Mouse (Mus musculus): ENCODE measurements at regions not wholly inside any gene's neighbourhood (a gene's known extent, or its start where the extent isn't known, plus 50 kb on each side); places are given as distances from the start of the nearest gene placed in this dataset.

DNA sequence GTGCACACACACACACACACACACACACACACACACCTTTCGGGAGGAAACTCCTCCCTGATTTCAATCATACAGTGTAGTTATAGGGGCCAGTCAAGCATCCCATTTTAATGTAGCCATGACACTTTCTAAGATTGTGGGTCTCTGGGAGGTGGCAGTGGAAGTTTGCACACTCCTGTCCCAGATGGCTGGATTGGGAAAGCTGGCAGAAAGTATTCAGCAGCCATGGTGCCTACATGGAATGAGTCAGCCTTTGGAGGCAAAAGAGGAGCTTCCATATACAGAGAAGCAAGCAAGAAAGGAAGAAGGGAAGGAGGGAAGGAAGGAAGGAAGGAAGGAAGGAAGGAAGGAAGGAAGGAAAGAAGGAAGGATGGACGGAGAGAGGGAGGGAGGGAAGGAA, 117.4 kb upstream of the Zfp706 start:
- H3K36me3 ChIP-seq (ENCODE audit: control insufficient read depth, insufficient read depth, low read length), result no peaks in the 10 kb centered on the region
- H3K9me3 ChIP-seq (ENCODE audit: control insufficient read depth, low read depth, low read length), result 0 out of 2 replicates have a peak, but pooled peaks cover 1% of the 10 kb centered on the region
- WGBS, result 81% methylated on average over 2 of the region's 2 CpGs
- no peaks in the 10 kb centered on the region for H3K27me3 ChIP-seq (ENCODE audit: control insufficient read depth, insufficient read depth, low read length)
- no peak for ATAC-seq (ENCODE audit: insufficient number of reproducible peaks, insufficient read depth, low FRiP score, low read depth)
- no peaks in the 10 kb centered on the region for H3K4me1 ChIP-seq (ENCODE audit: control insufficient read depth, insufficient read depth, low read length)
- H3K9ac ChIP-seq (replicated peaks; ENCODE audit: low read depth, low read length), result no peak overlapping the region
- H3K4me3 ChIP-seq (ENCODE audit: low read depth, low read length), result no peak overlapping the region
- H3K27ac ChIP-seq (ENCODE audit: low read length), result no peak overlapping the region
- H3K4me2 ChIP-seq (replicated peaks; ENCODE audit: low read depth, low read length), result no peak overlapping the region

GRCm38 (mm10) chr15:37124299-37124698, 116.7 kb upstream of the Zfp706 start:
- Histone ChIP-seq H3K4me3 (ENCODE audit: low read depth, low read length) (no peak overlapping the region), H3K27ac (ENCODE audit: low read length) (no peak overlapping the region), H3K4me2 (replicated peaks; ENCODE audit: low read depth, low read length) (no peak overlapping the region), H3K27me3 (ENCODE audit: control insufficient read depth, insufficient read depth, low read length) (no peaks in the 10 kb centered on the region), H3K9me3 (ENCODE audit: control insufficient read depth, low read depth, low read length) (no peaks in the 10 kb centered on the region), H3K4me1 (ENCODE audit: control insufficient read depth, insufficient read depth, low read length) (no peaks in the 10 kb centered on the region), H3K9ac (replicated peaks; ENCODE audit: low read depth, low read length) (no peak overlapping the region), H3K36me3 (ENCODE audit: control insufficient read depth, insufficient read depth, low read length) (no peaks in the 10 kb centered on the region)
- WGBS, result 73% methylated on average over 7 of the region's 7 CpGs
- ATAC-seq (ENCODE audit: insufficient number of reproducible peaks, insufficient read depth, low FRiP score, low read depth), result no peak

- Histone ChIP-seq H3K9me3 (ENCODE audit: control insufficient read depth, low read depth, low read length) (no peaks in the 10 kb centered on the region), H3K9ac (replicated peaks; ENCODE audit: low read depth, low read length) (no peak overlapping the region), H3K27ac (ENCODE audit: low read length) (no peak overlapping the region), H3K4me3 (ENCODE audit: low read depth, low read length) (no peak overlapping the region), H3K4me1 (ENCODE audit: control insufficient read depth, insufficient read depth, low read length) (no peaks in the 10 kb centered on the region), H3K27me3 (ENCODE audit: control insufficient read depth, insufficient read depth, low read length) (no peaks in the 10 kb centered on the region), H3K36me3 (ENCODE audit: control insufficient read depth, insufficient read depth, low read length) (no peaks in the 10 kb centered on the region), H3K4me2 (replicated peaks; ENCODE audit: low read depth, low read length) (no peak overlapping the region)
- 24% methylated on average over 6 of the region's 6 CpGs for WGBS
- ATAC-seq (ENCODE audit: insufficient number of reproducible peaks, insufficient read depth, low FRiP score, low read depth), result peak; percentile 37; the same call in 1 of the 2 replicates
Observed at GRCm38 (mm10) chr15:37120381-37120780, 112.8 kb upstream of the Zfp706 start.

DNA sequence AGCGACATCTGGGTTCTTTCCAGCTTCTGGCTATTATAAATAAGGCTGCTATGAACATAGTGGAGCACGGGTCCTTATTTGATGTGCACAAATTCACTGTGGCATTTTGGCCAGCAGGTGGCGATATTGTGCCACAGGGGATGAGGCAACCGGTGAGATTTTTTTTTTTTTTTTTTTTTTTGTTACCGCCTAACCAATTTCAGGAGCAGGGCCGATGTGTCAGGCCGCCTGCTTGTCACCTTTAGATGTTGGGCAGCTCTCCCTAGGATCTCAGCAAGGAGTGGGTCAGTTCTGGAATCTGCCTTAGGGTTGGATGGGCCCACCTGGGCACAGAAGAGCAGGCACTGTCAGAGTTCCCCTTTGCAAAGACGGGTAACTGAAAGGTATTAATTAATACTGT, 106.5 kb upstream of the Zfp706 start:
- no peaks in the 10 kb centered on the region for H3K4me1 ChIP-seq (ENCODE audit: control insufficient read depth, insufficient read depth, low read length)
- WGBS, result 15% methylated on average over 8 of the region's 8 CpGs
- H3K9me3 ChIP-seq (ENCODE audit: control insufficient read depth, low read depth, low read length), result no peaks in the 10 kb centered on the region
- ATAC-seq (ENCODE audit: insufficient number of reproducible peaks, insufficient read depth, low FRiP score, low read depth), result no peak
- no peak overlapping the region for H3K9ac ChIP-seq (replicated peaks; ENCODE audit: low read depth, low read length)
- H3K36me3 ChIP-seq (ENCODE audit: control insufficient read depth, insufficient read depth, low read length), result no peaks in the 10 kb centered on the region
- no peak overlapping the region for H3K4me3 ChIP-seq (ENCODE audit: low read depth, low read length)
- no peaks in the 10 kb centered on the region for H3K27me3 ChIP-seq (ENCODE audit: control insufficient read depth, insufficient read depth, low read length)
- H3K27ac ChIP-seq (ENCODE audit: low read length), result no peak overlapping the region
- H3K4me2 ChIP-seq (replicated peaks; ENCODE audit: low read depth, low read length), result no peak overlapping the region

DNA sequence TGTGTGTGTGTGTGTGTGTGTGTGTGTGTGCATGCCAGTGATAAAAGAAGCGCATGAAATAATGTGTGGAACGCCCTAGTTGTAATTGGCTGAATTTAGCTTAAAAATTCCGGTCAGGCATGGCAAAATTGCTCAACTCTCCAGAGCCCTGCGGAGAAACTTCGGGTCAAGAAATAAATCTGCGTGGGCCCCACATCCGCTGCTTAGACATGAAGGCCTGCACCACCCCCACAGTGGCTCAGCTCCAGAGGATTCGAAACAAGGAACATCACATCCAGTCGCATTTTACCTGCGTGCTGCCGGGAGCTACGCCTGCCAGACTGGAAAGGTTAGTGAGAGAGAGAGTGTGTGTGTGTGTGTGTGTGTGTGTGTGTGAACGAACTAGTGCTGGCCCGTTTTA, 102.9 kb upstream of the Zfp706 start:
- H3K9me3 ChIP-seq (ENCODE audit: control insufficient read depth, low read depth, low read length), result no peaks in the 10 kb centered on the region
- 94% methylated on average over 14 of the region's 14 CpGs for WGBS
- no peaks in the 10 kb centered on the region for H3K27me3 ChIP-seq (ENCODE audit: control insufficient read depth, insufficient read depth, low read length)
- no peaks in the 10 kb centered on the region for H3K36me3 ChIP-seq (ENCODE audit: control insufficient read depth, insufficient read depth, low read length)
- H3K27ac ChIP-seq (ENCODE audit: low read length), result no peak overlapping the region
- no peak overlapping the region for H3K4me2 ChIP-seq (replicated peaks; ENCODE audit: low read depth, low read length)
- H3K9ac ChIP-seq (replicated peaks; ENCODE audit: low read depth, low read length), result no peak overlapping the region
- H3K4me1 ChIP-seq (ENCODE audit: control insufficient read depth, insufficient read depth, low read length), result no peaks in the 10 kb centered on the region
- ATAC-seq (ENCODE audit: insufficient number of reproducible peaks, insufficient read depth, low FRiP score, low read depth), result no peak
- H3K4me3 ChIP-seq (ENCODE audit: low read depth, low read length), result no peak overlapping the region

- H3K36me3 ChIP-seq (ENCODE audit: control insufficient read depth, insufficient read depth, low read length), result no peaks in the 10 kb centered on the region
- H3K27ac ChIP-seq (ENCODE audit: low read length), result no peak overlapping the region
- WGBS, result 63% methylated on average over 2 of the region's 2 CpGs
- H3K4me2 ChIP-seq (replicated peaks; ENCODE audit: low read depth, low read length), result no peak overlapping the region
- H3K4me3 ChIP-seq (ENCODE audit: low read depth, low read length), result no peak overlapping the region
- ATAC-seq (ENCODE audit: insufficient number of reproducible peaks, insufficient read depth, low FRiP score, low read depth), result no peak
- no peak overlapping the region for H3K9ac ChIP-seq (replicated peaks; ENCODE audit: low read depth, low read length)
- no peaks in the 10 kb centered on the region for H3K4me1 ChIP-seq (ENCODE audit: control insufficient read depth, insufficient read depth, low read length)
- H3K9me3 ChIP-seq (ENCODE audit: control insufficient read depth, low read depth, low read length), result no peaks in the 10 kb centered on the region
- no peaks in the 10 kb centered on the region for H3K27me3 ChIP-seq (ENCODE audit: control insufficient read depth, insufficient read depth, low read length)
Observed at GRCm38 (mm10) chr15:37102035-37102555, 94.5 kb upstream of the Zfp706 start.

DNA sequence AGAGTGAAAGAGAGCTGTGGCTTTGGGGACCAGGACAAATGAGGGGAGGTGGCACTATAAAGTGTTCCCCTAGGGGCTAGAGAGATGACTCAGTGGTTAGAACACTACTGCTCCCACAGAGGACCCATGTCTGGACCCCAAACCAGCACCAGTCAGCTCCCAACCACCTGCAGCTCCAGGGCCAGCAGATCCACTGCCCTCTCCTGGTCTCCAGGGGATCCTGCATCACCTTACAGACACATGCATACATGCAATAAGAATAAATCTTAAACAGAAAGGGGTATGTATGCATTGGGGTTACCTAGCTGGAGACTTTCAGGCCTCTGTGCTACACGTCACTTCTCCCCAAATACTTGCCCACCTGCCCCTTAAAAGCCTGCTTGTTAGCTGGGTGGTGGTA, 93.8 kb upstream of the Zfp706 start:
- Histone ChIP-seq H3K4me1 (ENCODE audit: control insufficient read depth, insufficient read depth, low read length) (no peaks in the 10 kb centered on the region), H3K9ac (replicated peaks; ENCODE audit: low read depth, low read length) (no peak overlapping the region), H3K4me3 (ENCODE audit: low read depth, low read length) (no peak overlapping the region), H3K27ac (ENCODE audit: low read length) (no peak overlapping the region), H3K9me3 (ENCODE audit: control insufficient read depth, low read depth, low read length) (no peaks in the 10 kb centered on the region), H3K4me2 (replicated peaks; ENCODE audit: low read depth, low read length) (no peak overlapping the region), H3K27me3 (ENCODE audit: control insufficient read depth, insufficient read depth, low read length) (no peaks in the 10 kb centered on the region), H3K36me3 (ENCODE audit: control insufficient read depth, insufficient read depth, low read length) (no peaks in the 10 kb centered on the region)
- ATAC-seq (ENCODE audit: insufficient number of reproducible peaks, insufficient read depth, low FRiP score, low read depth), result no peak
- 75% methylated on average over 1 of the region's 1 CpGs for WGBS

- Histone ChIP-seq H3K4me3 (ENCODE audit: low read depth, low read length) (no peak overlapping the region), H3K36me3 (ENCODE audit: control insufficient read depth, insufficient read depth, low read length) (no peaks in the 10 kb centered on the region), H3K27ac (ENCODE audit: low read length) (no peak overlapping the region), H3K9ac (replicated peaks; ENCODE audit: low read depth, low read length) (no peak overlapping the region), H3K27me3 (ENCODE audit: control insufficient read depth, insufficient read depth, low read length) (no peaks in the 10 kb centered on the region), H3K9me3 (ENCODE audit: control insufficient read depth, low read depth, low read length) (no peaks in the 10 kb centered on the region), H3K4me2 (replicated peaks; ENCODE audit: low read depth, low read length) (no peak overlapping the region), H3K4me1 (ENCODE audit: control insufficient read depth, insufficient read depth, low read length) (no peaks in the 10 kb centered on the region)
- 85% methylated on average over 6 of the region's 6 CpGs for WGBS
- ATAC-seq (ENCODE audit: insufficient number of reproducible peaks, insufficient read depth, low FRiP score, low read depth), result no peak
Observed at GRCm38 (mm10) chr15:37100767-37101288, 93.3 kb upstream of the Zfp706 start.
